Mouse (Mus musculus): ENCODE measurements around the gene Cpa5. TPM values are rescaled to one million over a fixed set of nuclear protein-coding genes. Genes with fewer than 3 reads are reported as not detected.

Gene Cpa5
- 1.5 and 1.7 TPM in 2 replicates for polyA plus RNA-seq (2015; fragmentation: Nextera tagmentation; extraction: Ambion mirVana)

DNA sequence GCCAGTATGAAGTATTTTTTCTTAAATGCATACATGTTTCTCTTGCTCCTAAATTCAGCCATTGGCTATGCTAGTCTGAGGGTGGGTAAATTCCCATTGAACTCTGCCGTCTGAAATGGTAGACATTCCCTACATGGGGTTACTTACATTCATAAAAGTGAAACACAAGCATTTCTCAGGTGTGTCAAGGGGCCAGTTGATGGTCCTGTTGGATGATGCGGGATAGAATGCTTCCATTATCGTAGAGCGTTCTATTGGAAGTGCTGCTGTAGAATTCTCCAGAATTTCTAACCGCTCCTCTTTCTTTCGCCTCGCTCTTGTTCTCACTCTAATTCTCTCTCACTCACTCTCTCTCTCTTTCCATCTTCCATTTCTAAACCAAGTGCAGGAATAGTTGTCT lies at the start of gene Cpa5:
TSS of gene Cpa5 (plus strand) at position 301 of the 400 bp plus-strand sequence.

DNA sequence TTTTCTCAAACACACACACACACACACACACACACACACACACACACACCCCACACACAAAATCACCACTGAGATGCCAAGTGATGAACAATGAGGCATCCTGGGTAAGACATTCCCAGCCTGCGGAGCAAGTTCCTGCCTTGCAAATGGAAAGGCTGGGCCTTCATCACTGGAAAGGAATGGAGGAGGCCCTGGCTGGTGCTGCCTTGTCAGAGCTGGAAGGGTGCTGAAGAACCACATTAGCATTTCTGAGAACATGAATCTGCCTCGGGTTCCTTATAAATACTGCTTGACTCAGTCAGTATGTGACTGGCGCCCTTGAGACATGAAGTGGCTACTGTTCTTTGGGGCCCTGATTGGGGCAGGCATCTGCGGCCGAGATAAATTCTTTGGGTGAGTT lies 42.7 kb upstream of the Cpa5 start, which contains the start of gene Cpa4:
TSS of gene Cpa4 (plus strand) at position 301 of the 400 bp plus-strand sequence.

DNA sequence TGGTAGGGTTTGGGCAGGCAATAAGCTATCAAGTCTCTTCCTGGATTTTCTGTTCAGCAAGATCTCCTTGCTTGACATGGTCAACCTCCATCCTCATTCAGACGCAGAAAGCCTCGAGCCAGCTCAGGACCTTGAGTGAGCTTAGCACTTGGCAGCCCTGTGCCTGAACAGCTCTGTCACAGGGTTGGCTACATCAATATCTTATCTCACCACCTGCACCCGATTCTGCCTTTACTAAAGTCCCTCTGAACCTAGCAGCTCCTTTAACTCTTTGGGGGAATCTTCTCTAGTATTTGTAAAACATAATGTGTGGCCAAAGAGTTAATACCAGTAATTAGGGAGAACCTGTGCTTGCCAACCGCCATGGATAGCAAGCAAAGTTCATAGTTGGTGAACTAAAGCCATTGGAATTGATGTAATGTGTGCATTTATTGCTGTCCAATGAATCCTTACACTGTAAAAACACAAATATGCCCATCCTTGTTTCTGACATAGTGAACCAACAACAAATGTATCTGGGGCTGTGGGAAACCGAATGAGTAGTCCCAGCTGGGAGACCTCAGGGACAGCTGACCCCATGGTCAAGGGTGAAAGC lies 28.0 kb downstream of the Cpa5 start, which contains the start of gene Cpa1:
TSS of gene Cpa1 (plus strand) at position 545 of the 595 bp plus-strand sequence.

Other genes with a start within 250 kb of the Cpa5 start
- 29.6 and 31.8 TPM in 2 replicates for gene Zc3hc1, start 220.0 kb upstream of the Cpa5 start, polyA plus RNA-seq (2015; fragmentation: Nextera tagmentation; extraction: Ambion mirVana)
- gene Klhdc10, start 209.1 kb upstream of the Cpa5 start, polyA plus RNA-seq (2015; fragmentation: Nextera tagmentation; extraction: Ambion mirVana) = 13.0 and 13.1 TPM in 2 replicates
- 11.5 and 11.6 TPM in 2 replicates for gene Tmem209, start 101.2 kb upstream of the Cpa5 start, polyA plus RNA-seq (2015; fragmentation: Nextera tagmentation; extraction: Ambion mirVana)
- 0.17 TPM in 1 of 2 replicates, not detected in the other for gene Ssmem1, start 101.2 kb upstream of the Cpa5 start, polyA plus RNA-seq (2015; fragmentation: Nextera tagmentation; extraction: Ambion mirVana)
- gene Cpa2, start 69.4 kb upstream of the Cpa5 start, polyA plus RNA-seq (2015; fragmentation: Nextera tagmentation; extraction: Ambion mirVana) = 5.4 and 6.1 TPM in 2 replicates
- gene Cpa4, start 42.6 kb upstream of the Cpa5 start, polyA plus RNA-seq (2015; fragmentation: Nextera tagmentation; extraction: Ambion mirVana) = 1.2 and 3.9 TPM in 2 replicates
- 0.89 and 1.1 TPM in 2 replicates for gene Cpa1, start 28.2 kb downstream of the Cpa5 start, polyA plus RNA-seq (2015; fragmentation: Nextera tagmentation; extraction: Ambion mirVana)
- gene Cep41, start 82.7 kb downstream of the Cpa5 start, polyA plus RNA-seq (2015; fragmentation: Nextera tagmentation; extraction: Ambion mirVana) = 37.5 and 42.3 TPM in 2 replicates
- 855 and 1,001 TPM in 2 replicates for gene Mest, start 112.5 kb downstream of the Cpa5 start, polyA plus RNA-seq (2015; fragmentation: Nextera tagmentation; extraction: Ambion mirVana)

All from skeletal muscle tissue, postnatal 0 days (tissue).